Mouse (Mus musculus) midbrain, embryonic 11.5 days (tissue): ENCODE results near the gene Rac2. TPM values are rescaled to one million over a fixed set of nuclear protein-coding genes. Genes with fewer than 3 reads are reported as not detected.
A peak's percentile ranks its signal among the peaks of the same experiment; 100 is the strongest.

Experiments
- ATAC-seq: fragments of 200-750 bp; cut with Nextera tagmentation; 2 replicates; pipeline ENCODE4 v1.8.0; 2017; ENCODE audit warnings: moderate TSS enrichment, moderate library complexity; ENCODE audit not compliant: low FRiP score
- DNase-seq: peaks from one replicate; pipeline ENCODE4 v3.0.0; 2015; ENCODE audit warnings: low spot score; ENCODE audit errors: missing footprints
- H3K27ac ChIP-seq: fragments of 300-500 bp; sonication (generic); 2 replicates; pipeline ENCODE4 v1.5.1; 2014; ENCODE audit warnings: low read depth, low read length
- H3K27me3 ChIP-seq: fragments of 300-500 bp; sonication (generic); 2 replicates; pipeline ENCODE4 v1.6.1; 2014; ENCODE audit warnings: mild to moderate bottlenecking, low read length, moderate library complexity, mixed read lengths; ENCODE audit not compliant: control insufficient read depth, insufficient read depth
- H3K36me3 ChIP-seq: fragments of 300-500 bp; sonication (generic); 2 replicates; pipeline ENCODE4 v1.6.1; 2014; ENCODE audit warnings: mild to moderate bottlenecking, low read length, moderate library complexity, mixed read lengths; ENCODE audit not compliant: control insufficient read depth, insufficient read depth
- H3K4me1 ChIP-seq: fragments of 300-500 bp; sonication (generic); 2 replicates; pipeline ENCODE4 v1.6.1; 2014; ENCODE audit warnings: low read length; ENCODE audit not compliant: control insufficient read depth, insufficient read depth
- H3K4me2 ChIP-seq: fragments of 300-500 bp; sonication (generic); 2 replicates; pipeline ENCODE4 v1.6.1; 2014; ENCODE audit warnings: mild to moderate bottlenecking, moderate library complexity
- H3K4me3 ChIP-seq: fragments of 300-500 bp; sonication (generic); 2 replicates; pipeline ENCODE4 v1.5.1; 2014; ENCODE audit warnings: low read depth, low read length
- H3K9ac ChIP-seq: fragments of 300-500 bp; sonication (generic); 2 replicates; pipeline ENCODE4 v1.6.1; 2014; ENCODE audit warnings: low read length
- H3K9me3 ChIP-seq: fragments of 300-500 bp; sonication (generic); 2 replicates; pipeline ENCODE4 v1.6.1; 2016; ENCODE audit warnings: low read length; ENCODE audit not compliant: control insufficient read depth
- WGBS: fragments of 180-500 bp; shearing (Covaris S2); extraction: QIAGEN DNeasy Blood & Tissue Kit; methylation state at CpG from one replicate; pipeline ENCODE4 v1.1.7; 2014; 5-methylcytosine and 5-hydroxymethylcytosine counted together
- polyA plus RNA-seq: library from polyadenylated mRNA; unstranded; fragments of >200 nt; fragmentation: Nextera tagmentation; extraction: Ambion mirVana; gene quantifications from 2 replicates; pipeline ENCODE4 v1.2.1, GENCODE M21; 2014

The Rac2 gene
- polyA plus RNA-seq, 1 experiment from 2014 or later = 8.5 TPM

DNA sequence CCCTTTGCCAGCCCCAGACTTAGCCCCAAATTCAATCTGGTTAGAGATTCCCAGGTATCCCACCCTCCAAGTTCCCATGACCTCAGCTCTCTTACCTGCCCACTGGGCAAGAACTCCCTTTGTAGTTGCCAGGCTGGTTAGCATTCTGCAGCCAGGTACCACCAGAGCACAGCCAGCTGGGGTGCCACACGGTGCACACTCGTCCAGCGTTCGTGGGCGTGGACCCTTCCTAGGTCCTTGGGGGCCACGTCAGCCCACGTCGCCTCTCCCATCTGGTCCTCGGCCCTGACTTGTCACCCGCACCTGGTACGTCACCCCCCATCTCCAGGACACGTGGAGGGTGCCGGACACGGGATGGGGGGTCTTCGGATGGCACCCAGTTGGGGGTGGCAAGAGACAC is 28.5 kb downstream of the Rac2 start:
- Histone ChIP-seq H3K36me3 (no peaks in the 10 kb centered on the region), H3K4me3 (no peak overlapping the region), H3K9ac (no peak overlapping the region), H3K9me3 (no peaks in the 10 kb centered on the region), H3K27ac (no peak overlapping the region), H3K27me3 (no peaks in the 10 kb centered on the region; the same call in 1 of the 2 replicates), H3K4me2 (no peak overlapping the region), H3K4me1 (peaks cover 8% of the 10 kb centered on the region)
- ATAC-seq (no peak), DNase-seq (peak; percentile 56)
- 80% methylated on average over 15 of the region's 15 CpGs for WGBS

DNA sequence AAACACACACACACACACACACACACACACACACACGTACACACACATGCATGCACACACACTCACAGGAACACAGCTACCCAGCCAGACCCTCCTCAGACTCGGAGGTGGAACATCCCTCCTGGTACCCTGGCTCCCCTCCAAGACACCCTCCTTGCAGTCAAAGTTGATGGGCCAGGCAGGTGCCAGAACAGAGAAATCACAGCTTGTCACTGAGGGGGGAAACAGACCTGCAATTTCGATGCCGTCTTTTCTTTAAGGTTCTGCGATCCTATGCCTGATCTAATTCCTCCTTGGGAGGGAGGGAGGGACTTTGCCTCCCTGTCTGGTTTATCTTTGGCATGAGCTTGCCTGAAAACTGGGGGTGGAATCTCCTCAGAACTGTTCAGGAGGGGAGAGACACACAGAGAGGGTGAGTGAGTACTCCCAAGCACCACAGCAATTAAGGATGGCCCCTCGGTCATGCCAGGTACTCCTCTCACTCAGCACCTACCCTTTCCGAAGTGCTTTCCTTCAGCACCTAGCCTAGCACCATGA is 29.7 kb downstream of the Rac2 start:
- ATAC-seq = no peak
- no peak overlapping the region for H3K4me2 ChIP-seq
- no peak overlapping the region for H3K4me3 ChIP-seq
- peak; percentile 64 for DNase-seq
- no peaks in the 10 kb centered on the region; the same call in 1 of the 2 replicates for H3K27me3 ChIP-seq
- no peak overlapping the region for H3K27ac ChIP-seq
- H3K9me3 ChIP-seq = no peaks in the 10 kb centered on the region
- H3K4me1 ChIP-seq = 0 out of 2 replicates have a peak, but pooled peaks cover 2% of the 10 kb centered on the region
- H3K36me3 ChIP-seq = no peaks in the 10 kb centered on the region
- no peak overlapping the region for H3K9ac ChIP-seq
- 81% methylated on average over 7 of the region's 7 CpGs for WGBS

DNA sequence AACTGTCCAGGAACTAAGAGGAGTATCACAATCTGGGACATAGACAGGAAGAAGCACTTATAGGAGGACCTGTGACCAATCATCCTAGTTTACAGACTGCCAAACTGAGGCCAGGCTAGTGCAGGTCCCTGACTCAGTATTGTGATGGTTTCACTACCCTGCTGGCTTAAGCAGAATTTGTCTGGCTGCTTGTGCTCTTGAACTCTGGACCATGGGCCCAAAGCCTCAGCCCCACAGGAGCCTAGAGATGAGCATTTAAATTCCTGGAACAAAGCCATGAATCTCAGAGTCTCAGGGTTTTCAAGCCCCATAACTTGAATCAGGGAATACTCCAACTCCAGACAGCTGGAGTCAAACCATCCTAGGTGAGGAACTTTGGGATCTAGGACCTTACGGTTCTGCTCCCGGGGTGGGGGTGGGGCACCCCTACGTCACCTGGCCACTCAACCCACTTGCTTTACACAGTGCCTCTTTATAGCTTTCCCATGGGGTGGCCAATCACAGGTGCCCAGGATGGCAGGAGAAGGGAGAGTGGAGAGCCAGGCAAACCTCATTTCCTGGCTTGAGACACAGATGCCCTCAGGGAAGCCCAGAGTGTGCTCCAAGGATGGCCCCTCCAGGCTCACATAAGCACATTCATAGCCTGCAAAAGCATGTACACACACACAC is 30.4 kb downstream of the Rac2 start:
- no peak for ATAC-seq
- peak; percentile 62 for DNase-seq
- no peaks in the 10 kb centered on the region for H3K36me3 ChIP-seq
- no peak overlapping the region for H3K9ac ChIP-seq
- H3K27ac ChIP-seq = no peak overlapping the region
- H3K4me2 ChIP-seq = no peak overlapping the region
- H3K4me3 ChIP-seq = no peak overlapping the region
- H3K4me1 ChIP-seq = 0 out of 2 replicates have a peak, but pooled peaks cover 2% of the 10 kb centered on the region
- H3K27me3 ChIP-seq = no peaks in the 10 kb centered on the region; the same call in 1 of the 2 replicates
- H3K9me3 ChIP-seq = no peaks in the 10 kb centered on the region
- WGBS = 82% methylated on average over 3 of the region's 3 CpGs

DNA sequence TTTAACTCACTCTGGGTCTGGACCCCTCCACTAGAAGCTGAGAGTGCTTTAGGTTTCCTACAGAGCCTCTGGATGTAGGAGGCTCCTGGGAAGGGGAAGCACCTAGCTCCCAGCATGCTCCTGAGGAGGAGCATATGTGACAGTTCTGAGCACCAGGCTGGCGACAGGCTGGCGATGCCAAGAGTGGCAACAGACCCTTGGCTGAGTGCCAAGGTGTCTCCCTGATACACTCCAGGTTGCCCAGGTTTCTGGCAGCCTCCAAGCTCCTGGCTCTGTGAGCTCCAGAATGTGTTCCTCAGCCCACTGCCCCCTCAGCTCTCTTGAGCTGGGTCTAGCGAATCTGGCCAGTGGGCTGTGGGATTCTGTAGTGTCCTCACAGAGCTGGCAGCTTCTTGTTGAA is 31.0 kb downstream of the Rac2 start:
- 0 out of 2 replicates have a peak, but pooled peaks cover 2% of the 10 kb centered on the region for H3K4me1 ChIP-seq
- 88% methylated on average over 3 of the region's 3 CpGs for WGBS
- no peaks in the 10 kb centered on the region for H3K9me3 ChIP-seq
- H3K4me2 ChIP-seq = no peak overlapping the region
- H3K27ac ChIP-seq = no peak overlapping the region
- ATAC-seq (no peak), DNase-seq (peak; percentile 60)
- H3K9ac ChIP-seq = no peak overlapping the region
- no peaks in the 10 kb centered on the region for H3K36me3 ChIP-seq
- no peaks in the 10 kb centered on the region; the same call in 1 of the 2 replicates for H3K27me3 ChIP-seq
- no peak overlapping the region for H3K4me3 ChIP-seq

DNA sequence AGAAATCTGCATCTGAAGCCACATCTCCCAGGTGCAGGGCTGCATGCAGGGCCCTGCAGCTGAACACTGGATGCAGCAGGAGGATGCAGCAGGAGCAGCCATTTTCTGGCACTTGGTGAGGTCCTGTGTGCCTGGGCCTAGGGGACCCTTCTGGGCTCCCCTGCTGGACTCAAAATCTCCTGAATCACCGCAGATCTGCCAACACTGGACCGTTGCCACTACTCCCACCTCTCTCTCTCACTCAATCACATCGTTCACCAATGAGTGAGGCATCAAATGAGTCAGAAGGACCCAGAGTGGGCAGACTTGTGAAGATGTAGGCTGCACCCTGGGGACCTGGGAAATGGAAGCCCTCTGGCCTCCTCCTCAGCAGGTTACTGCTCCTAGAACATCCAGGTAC is 31.5 kb downstream of the Rac2 start:
- Histone ChIP-seq H3K4me2 (no peak overlapping the region), H3K9me3 (no peaks in the 10 kb centered on the region), H3K27me3 (no peaks in the 10 kb centered on the region; the same call in 1 of the 2 replicates), H3K9ac (no peak overlapping the region), H3K4me3 (no peak overlapping the region), H3K4me1 (peaks cover 3% of the 10 kb centered on the region; the same call in 1 of the 2 replicates), H3K27ac (no peak overlapping the region), H3K36me3 (no peaks in the 10 kb centered on the region)
- WGBS = 89% methylated on average over 3 of the region's 3 CpGs
- no peak for ATAC-seq
- peak; percentile 10 for DNase-seq

DNA sequence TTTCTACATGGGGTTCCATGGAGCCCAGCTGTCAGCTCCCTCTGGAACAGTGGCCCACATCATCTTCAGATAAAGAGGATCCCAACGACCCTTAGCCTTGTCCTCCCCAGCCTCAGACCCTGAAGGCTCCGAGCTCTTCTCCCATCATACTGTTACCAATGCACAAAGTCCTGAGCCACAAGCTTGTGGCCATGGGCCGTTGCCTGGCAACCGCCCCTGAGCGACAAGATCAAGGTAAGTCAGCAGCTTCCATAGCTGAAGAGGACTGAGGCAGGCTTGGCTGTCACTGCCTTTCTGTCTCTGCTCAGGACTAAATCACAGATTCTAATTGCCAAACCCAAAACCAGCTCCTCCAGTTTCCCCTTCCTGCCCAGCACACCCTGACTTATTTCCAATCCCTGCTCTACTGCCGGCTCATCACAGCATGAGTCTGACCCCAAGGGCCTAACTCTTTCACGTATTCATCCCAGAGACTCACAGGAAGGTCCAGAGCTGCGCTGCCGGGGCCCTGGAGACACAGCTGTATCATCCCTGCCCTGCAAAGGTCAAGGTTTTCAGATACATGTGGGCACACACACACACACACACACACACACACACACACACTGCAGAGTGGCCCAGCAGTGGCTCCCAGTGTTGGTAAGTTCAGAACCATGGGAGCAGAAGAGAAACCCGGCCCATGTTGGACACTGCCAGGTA is 36.7 kb downstream of the Rac2 start:
- H3K4me3 ChIP-seq = no peak overlapping the region
- H3K36me3 ChIP-seq = no peaks in the 10 kb centered on the region
- DNase-seq (peak; percentile 75), ATAC-seq (no peak)
- H3K9me3 ChIP-seq = no peaks in the 10 kb centered on the region
- peaks cover 2% of the 10 kb centered on the region; the same call in 1 of the 2 replicates for H3K27me3 ChIP-seq
- H3K27ac ChIP-seq = no peak overlapping the region
- 0 out of 2 replicates have a peak overlapping the region, but pooled peaks have one; percentile 5 for H3K9ac ChIP-seq
- 46% methylated on average over 10 of the region's 10 CpGs for WGBS
- H3K4me2 ChIP-seq = no peak overlapping the region
- H3K4me1 ChIP-seq = peaks cover 12% of the 10 kb centered on the region; the same call in 1 of the 2 replicates

DNA sequence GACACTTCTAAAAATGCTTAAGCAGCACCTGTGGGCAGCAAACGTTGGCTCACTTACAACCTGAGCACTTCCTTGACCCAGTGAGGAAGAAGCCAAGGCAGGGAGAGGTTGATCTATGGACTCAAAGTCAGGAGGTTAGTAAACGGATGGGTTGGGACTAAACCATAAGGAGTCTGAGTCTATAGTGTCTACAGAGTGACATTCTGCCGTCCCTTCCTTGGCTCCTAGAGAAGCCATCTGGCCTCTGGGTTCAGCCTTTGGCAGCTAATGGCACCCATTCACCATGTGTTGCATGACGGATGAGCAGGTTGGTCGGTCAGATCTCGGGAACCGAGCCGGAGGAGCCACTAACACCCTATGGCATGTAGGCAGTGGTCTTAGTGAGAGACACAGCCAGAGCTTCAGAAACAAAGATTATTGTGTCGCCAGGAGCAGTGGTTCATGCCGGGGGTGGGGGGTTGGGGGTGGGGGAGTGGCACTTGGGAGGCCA is 39.2 kb downstream of the Rac2 start:
- Histone ChIP-seq H3K27ac (no peak overlapping the region), H3K4me1 (peaks cover 25% of the 10 kb centered on the region), H3K9me3 (no peaks in the 10 kb centered on the region), H3K27me3 (peaks cover 11% of the 10 kb centered on the region; the same call in 1 of the 2 replicates), H3K9ac (no peak overlapping the region), H3K36me3 (no peaks in the 10 kb centered on the region), H3K4me2 (no peak overlapping the region), H3K4me3 (no peak overlapping the region)
- ATAC-seq = no peak
- 84% methylated on average over 10 of the region's 10 CpGs for WGBS
- peak; percentile 44 for DNase-seq

DNA sequence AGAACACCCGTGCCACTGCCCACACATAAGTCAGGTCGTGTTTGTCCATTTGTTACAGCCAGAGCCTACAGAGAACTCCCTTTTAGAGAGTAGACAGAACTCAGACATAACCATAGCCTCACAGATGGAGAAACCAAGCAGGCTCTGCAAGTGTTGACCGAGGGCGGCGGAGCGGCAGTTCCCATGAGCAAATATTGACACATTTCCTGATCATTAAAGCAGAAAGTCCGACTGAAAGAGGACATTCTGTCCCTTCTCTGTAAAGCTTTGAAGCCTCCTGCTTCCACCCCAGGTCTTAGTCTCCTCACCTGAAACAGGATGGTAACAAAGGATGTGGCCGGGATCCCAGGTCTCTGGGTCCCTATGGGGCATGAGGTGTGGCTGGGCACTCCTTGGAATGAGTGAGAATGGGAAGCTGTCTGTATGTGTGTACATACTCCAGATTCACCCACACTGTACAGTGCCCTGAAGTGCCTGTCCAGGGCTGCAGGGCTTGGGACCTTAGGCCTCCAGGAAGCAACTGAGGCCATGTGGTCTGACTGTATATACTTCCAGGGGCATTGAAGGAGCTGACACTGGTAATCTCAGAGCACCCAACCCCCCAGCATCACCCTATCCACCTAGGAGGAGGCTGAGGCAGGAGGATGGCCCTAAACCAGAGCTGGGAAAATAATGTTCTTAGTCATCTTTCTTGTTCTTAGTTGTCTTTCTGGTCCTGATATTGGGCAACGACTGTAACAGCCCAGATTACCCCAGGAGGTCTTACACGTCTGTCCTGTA is 39.8 kb downstream of the Rac2 start:
- DNase-seq (peak; percentile 76), ATAC-seq (no peak)
- WGBS = 70% methylated on average over 10 of the region's 10 CpGs
- Histone ChIP-seq H3K4me1 (peaks cover 25% of the 10 kb centered on the region), H3K9ac (peak overlapping the region; percentile 9; the same call in 1 of the 2 replicates), H3K4me2 (no peak overlapping the region), H3K9me3 (no peaks in the 10 kb centered on the region), H3K27me3 (peaks cover 11% of the 10 kb centered on the region; the same call in 1 of the 2 replicates), H3K36me3 (no peaks in the 10 kb centered on the region), H3K27ac (no peak overlapping the region), H3K4me3 (no peak overlapping the region)
